Mouse (Mus musculus) stomach, embryonic 14.5 days (tissue): Measurements from ENCODE around the gene Btbd2. TPM values are rescaled to one million over a fixed set of nuclear protein-coding genes. Genes with fewer than 3 reads are reported as not detected.

Experiments used
- ATAC-seq: fragments of 200-750 bp; cut with Nextera tagmentation; 2 replicates; pipeline ENCODE4 v1.8.0; 2017; ENCODE audit warnings: low read depth, moderate TSS enrichment; ENCODE audit not compliant: insufficient number of reproducible peaks, insufficient read depth, low FRiP score
- H3K27ac ChIP-seq: fragments of 300-500 bp; sonication (generic); 2 replicates; pipeline ENCODE4 v1.5.1; 2014; ENCODE audit warnings: mild to moderate bottlenecking, low read length, moderate library complexity, mixed read lengths
- H3K27me3 ChIP-seq: fragments of 300-500 bp; sonication (generic); 2 replicates; pipeline ENCODE4 v1.6.1; 2014; ENCODE audit warnings: low read length, control low read depth, mixed read lengths; ENCODE audit not compliant: control insufficient read depth, insufficient read depth
- H3K36me3 ChIP-seq: fragments of 300-500 bp; sonication (generic); 2 replicates; pipeline ENCODE4 v1.6.1; 2014; ENCODE audit warnings: mild to moderate bottlenecking, control low read depth, low read length, moderate library complexity, mixed read lengths; ENCODE audit not compliant: control insufficient read depth, insufficient read depth
- H3K4me1 ChIP-seq: fragments of 300-500 bp; sonication (generic); 2 replicates; pipeline ENCODE4 v1.6.1; 2014; ENCODE audit warnings: low read length, control low read depth, mixed read lengths; ENCODE audit not compliant: control insufficient read depth, insufficient read depth
- H3K4me2 ChIP-seq: fragments of 300-500 bp; sonication (generic); replicated peaks from 2 replicates; pipeline ENCODE4 v1.6.1; 2014; ENCODE audit warnings: low read depth, low read length, control low read depth
- H3K4me3 ChIP-seq: fragments of 300-500 bp; sonication (generic); 2 replicates; pipeline ENCODE4 v1.5.1; 2014; ENCODE audit warnings: low read depth, low read length, control low read depth
- H3K9ac ChIP-seq: fragments of 300-500 bp; sonication (generic); replicated peaks from 2 replicates; pipeline ENCODE4 v1.6.1; 2014; ENCODE audit warnings: low read depth, mild to moderate bottlenecking, control low read depth, low read length, moderate library complexity, mixed read lengths
- H3K9me3 ChIP-seq: fragments of 300-500 bp; sonication (generic); 2 replicates; pipeline ENCODE4 v1.6.1; 2016; ENCODE audit warnings: low read depth, low read length, control low read depth; ENCODE audit not compliant: control insufficient read depth
- WGBS: fragments of 180-500 bp; shearing (Covaris S2); extraction: QIAGEN DNeasy Blood & Tissue Kit; methylation state at CpG from one replicate; pipeline ENCODE4 v1.1.7; 2014; 5-methylcytosine and 5-hydroxymethylcytosine counted together
- polyA plus RNA-seq: library from polyadenylated mRNA; unstranded; fragments of >200 nt; fragmentation: Nextera tagmentation; extraction: Ambion mirVana; gene quantifications from 2 replicates; pipeline ENCODE4 v1.2.1, GENCODE M21; 2014

Gene Btbd2
- polyA plus RNA-seq, 1 experiment from 2014 or later, result 46.3 TPM

DNA sequence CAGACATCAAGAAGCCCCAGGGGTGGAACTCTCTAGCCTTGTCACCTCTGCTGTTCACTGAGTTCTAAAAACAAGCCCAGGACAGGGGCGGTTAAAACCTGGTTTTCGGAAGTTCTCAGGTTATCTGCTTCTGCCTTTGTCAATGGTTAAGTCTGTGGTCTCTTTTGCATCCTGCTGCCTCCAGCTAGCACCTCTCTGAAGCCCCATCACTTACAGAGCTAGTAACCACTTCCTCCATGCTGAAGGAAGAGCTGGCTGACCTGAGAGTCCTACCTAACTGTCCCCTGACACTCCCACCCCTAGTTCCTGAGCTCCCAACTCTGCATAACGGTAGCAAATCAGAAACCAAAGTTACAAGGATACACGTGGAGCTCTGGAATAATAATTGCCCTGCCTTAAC is 43.9 kb upstream of the Btbd2 start:
- 36% methylated on average over 4 of the region's 4 CpGs for WGBS
- Histone ChIP-seq H3K4me2 (peak overlapping the region; percentile 59), H3K9ac (peak overlapping the region; percentile 34; the same call in 1 of the 2 replicates), H3K27ac (peak overlapping the region; percentile 58; the same call in 1 of the 2 replicates), H3K36me3 (peaks cover 11% of the 10 kb centered on the region), H3K4me1 (peaks cover 28% of the 10 kb centered on the region), H3K4me3 (peak overlapping the region; percentile 63; the same call in 1 of the 2 replicates), H3K27me3 (no peaks in the 10 kb centered on the region), H3K9me3 (no peaks in the 10 kb centered on the region)
- no peak for ATAC-seq

DNA sequence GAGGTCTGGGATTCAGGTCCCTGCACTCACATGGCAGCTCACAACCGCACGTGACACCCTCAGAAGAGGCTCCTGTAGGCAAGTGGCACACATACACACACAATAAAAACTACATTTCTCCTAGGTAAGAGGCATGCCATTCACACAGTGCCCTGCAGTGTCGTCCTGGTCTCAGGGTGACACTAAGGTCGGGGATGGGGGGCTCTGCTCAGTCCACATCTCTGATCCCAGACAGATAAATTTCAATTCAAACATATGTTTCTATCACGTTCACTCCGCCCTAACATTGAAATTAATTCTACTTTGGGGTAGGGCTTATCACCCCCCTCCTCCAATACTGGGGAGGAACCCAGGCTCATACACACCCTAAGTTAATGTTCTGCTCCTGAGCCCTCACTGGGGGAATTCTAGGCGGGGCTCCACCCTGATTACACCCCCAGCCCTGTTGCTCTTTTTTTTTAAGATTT is 43.2 kb upstream of the Btbd2 start:
- peaks cover 5% of the 10 kb centered on the region; the same call in 1 of the 2 replicates for H3K36me3 ChIP-seq
- no peak overlapping the region for H3K9ac ChIP-seq
- no peaks in the 10 kb centered on the region for H3K27me3 ChIP-seq
- no peaks in the 10 kb centered on the region for H3K9me3 ChIP-seq
- ATAC-seq, result no peak
- no peak overlapping the region for H3K4me2 ChIP-seq
- WGBS, result 81% methylated on average over 7 of the region's 7 CpGs
- H3K27ac ChIP-seq, result no peak overlapping the region
- peaks cover 28% of the 10 kb centered on the region for H3K4me1 ChIP-seq
- no peak overlapping the region for H3K4me3 ChIP-seq

DNA sequence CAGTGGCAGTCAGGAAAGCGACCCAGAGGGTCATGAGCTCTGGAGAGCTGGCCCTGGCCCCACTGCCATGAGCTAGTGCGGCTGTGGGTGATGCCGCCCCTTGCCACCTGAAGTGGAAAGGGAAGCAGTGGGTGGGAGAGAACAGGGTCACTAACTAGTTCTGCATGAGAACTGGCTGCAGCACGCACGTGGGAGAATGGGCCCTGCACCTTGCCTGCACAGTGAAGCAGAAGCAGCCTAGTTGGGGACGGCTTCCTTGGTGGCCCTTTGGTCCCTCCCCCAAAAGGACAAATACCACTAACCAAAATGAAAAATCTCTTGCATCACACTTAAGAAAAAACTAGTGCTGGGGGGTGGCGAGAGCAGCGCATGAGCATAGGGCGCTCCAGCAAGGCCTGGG is 41.7 kb upstream of the Btbd2 start:
- no peak for ATAC-seq
- Histone ChIP-seq H3K27ac (no peak overlapping the region), H3K4me3 (no peak overlapping the region), H3K9me3 (no peaks in the 10 kb centered on the region), H3K27me3 (no peaks in the 10 kb centered on the region), H3K4me2 (no peak overlapping the region), H3K9ac (no peak overlapping the region), H3K36me3 (peaks cover 4% of the 10 kb centered on the region; the same call in 1 of the 2 replicates), H3K4me1 (peaks cover 25% of the 10 kb centered on the region)
- 93% methylated on average over 9 of the region's 9 CpGs for WGBS

DNA sequence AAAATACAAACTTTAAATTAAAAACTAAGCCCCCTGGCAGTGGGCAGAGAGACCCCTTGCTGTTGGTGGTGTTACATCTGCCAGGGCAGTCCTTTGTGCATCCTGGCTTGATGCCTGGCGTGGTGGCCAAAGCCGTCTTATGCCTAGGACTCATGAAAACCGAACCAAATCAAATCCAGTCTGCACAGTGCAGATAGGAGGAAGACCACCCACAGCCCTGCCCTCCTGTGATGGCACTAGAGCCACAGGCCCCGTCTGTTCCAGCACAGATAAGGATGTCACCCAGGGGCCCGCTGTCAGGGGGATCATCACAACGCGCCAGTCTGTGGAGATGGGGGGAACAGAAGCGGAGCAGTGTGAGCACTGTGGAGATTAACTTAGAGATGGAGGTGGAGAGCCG is 40.9 kb upstream of the Btbd2 start:
- Histone ChIP-seq H3K4me1 (peaks cover 17% of the 10 kb centered on the region), H3K4me2 (no peak overlapping the region), H3K27ac (peak overlapping the region; percentile 15; the same call in 1 of the 2 replicates), H3K36me3 (peaks cover 4% of the 10 kb centered on the region; the same call in 1 of the 2 replicates), H3K9me3 (no peaks in the 10 kb centered on the region), H3K4me3 (no peak overlapping the region), H3K9ac (no peak overlapping the region), H3K27me3 (no peaks in the 10 kb centered on the region)
- ATAC-seq, result no peak
- WGBS, result 79% methylated on average over 9 of the region's 9 CpGs

DNA sequence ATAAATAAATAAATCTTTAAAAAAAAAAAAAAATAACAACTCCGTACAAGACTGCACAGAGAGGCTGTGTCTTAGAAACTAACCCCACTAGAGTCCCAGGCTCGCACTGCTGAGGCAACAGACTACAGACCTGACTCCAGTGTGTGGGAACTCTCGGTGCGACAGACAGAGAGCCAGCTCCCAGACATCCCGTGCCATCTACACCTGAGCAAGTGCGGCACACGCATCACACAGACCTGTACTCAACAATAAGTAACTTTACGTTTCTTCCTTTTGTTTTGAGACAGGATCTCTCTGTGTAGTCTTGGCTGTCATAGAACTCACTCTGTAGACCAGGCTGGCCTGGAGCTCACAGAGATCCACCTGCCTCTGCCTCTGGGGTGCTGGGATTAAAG is 40.5 kb upstream of the Btbd2 start:
- 91% methylated on average over 8 of the region's 8 CpGs for WGBS
- H3K9ac ChIP-seq, result no peak overlapping the region
- H3K27ac ChIP-seq, result no peak overlapping the region; the same call in 1 of the 2 replicates
- H3K4me1 ChIP-seq, result peaks cover 17% of the 10 kb centered on the region
- no peak overlapping the region for H3K4me2 ChIP-seq
- no peaks in the 10 kb centered on the region for H3K9me3 ChIP-seq
- no peak overlapping the region for H3K4me3 ChIP-seq
- peaks cover 4% of the 10 kb centered on the region; the same call in 1 of the 2 replicates for H3K36me3 ChIP-seq
- no peaks in the 10 kb centered on the region for H3K27me3 ChIP-seq
- no peak for ATAC-seq

DNA sequence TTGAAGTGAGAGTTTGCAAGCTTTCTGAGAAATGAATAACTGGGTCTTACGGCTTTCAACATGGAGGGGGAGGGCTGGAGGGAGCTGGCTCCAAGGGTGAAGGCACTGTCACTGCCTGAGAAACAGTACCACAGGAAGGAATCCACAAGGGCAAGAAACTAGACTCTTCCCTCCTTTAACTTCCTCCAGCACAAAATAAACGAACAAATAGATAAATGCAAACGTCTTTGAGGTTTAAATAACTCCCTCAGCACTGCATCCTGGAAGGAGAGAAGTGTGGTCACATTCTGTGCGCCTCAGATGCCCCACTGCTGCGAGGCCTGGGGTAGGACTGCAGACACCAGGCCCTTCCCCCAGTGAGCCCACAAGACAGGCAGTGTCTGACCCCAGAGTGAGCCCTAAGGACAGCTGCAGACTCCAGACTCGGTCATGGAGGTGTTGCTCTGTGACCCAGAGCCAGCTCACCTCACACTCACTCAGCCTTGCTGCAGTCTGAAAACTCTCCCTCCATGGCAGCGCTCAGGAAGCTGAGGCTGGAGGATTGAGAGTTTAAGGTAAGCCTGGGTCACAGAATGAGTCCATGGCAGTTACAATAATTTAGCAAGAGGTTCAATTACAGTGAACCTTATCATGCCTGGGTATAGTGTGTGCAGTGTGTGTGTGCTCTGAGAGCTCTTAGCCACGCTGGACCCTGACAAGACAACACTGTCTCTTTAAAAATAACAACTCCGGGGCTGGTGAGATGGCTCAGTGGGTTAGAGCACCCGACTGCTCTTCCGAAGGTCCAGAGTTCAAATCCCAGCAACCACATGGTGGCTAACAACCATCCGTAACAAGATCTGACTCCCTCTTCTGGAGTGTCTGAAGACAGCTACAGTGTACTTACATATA is 39.9 kb upstream of the Btbd2 start:
- no peak overlapping the region for H3K9ac ChIP-seq
- no peaks in the 10 kb centered on the region for H3K9me3 ChIP-seq
- H3K4me2 ChIP-seq, result no peak overlapping the region
- H3K36me3 ChIP-seq, result peaks cover 4% of the 10 kb centered on the region; the same call in 1 of the 2 replicates
- ATAC-seq, result no peak
- peaks cover 17% of the 10 kb centered on the region for H3K4me1 ChIP-seq
- H3K27ac ChIP-seq, result peak overlapping the region; percentile 59; the same call in 1 of the 2 replicates
- no peaks in the 10 kb centered on the region for H3K27me3 ChIP-seq
- WGBS, result 58% methylated on average over 11 of the region's 12 CpGs
- H3K4me3 ChIP-seq, result no peak overlapping the region

DNA sequence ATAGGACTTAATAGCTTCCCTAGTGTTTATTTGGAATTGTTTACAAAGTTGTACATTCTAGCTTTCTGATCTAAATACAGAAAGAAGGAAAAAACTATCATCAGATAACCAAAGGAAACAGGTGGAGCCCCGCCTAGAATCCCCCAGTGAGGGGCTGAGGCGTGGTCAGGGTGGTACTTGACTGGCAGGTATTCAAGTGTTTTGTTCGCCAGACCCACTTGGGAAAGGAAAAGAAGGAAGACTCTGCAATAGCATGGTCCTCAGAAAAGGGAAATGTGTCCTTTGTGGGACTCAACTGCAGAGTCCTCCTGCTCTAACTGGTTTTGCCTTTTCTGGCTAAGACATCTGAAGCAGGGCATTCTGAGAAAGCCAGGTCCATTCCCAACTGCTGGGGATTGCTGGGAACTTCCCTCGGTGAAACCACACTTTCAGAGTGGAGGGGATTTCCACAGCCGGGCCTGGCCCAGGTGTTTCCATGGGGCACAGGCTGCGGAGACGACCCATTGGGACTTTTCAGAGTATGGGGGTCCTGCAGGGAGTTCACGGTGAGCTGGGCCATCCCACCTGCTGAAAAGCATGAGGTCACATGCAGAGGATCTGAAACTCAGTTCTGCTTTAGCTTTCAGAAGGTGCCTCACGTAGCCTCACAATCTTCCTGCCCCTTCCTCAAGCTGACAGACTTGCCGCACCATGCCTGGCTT is 39.1 kb upstream of the Btbd2 start:
- Histone ChIP-seq H3K9ac (no peak overlapping the region), H3K36me3 (peaks cover 7% of the 10 kb centered on the region), H3K27me3 (no peaks in the 10 kb centered on the region), H3K27ac (peak overlapping the region; percentile 59; the same call in 1 of the 2 replicates), H3K9me3 (no peaks in the 10 kb centered on the region), H3K4me1 (peaks cover 15% of the 10 kb centered on the region), H3K4me3 (no peak overlapping the region), H3K4me2 (no peak overlapping the region)
- no peak for ATAC-seq
- 57% methylated on average over 10 of the region's 10 CpGs for WGBS

DNA sequence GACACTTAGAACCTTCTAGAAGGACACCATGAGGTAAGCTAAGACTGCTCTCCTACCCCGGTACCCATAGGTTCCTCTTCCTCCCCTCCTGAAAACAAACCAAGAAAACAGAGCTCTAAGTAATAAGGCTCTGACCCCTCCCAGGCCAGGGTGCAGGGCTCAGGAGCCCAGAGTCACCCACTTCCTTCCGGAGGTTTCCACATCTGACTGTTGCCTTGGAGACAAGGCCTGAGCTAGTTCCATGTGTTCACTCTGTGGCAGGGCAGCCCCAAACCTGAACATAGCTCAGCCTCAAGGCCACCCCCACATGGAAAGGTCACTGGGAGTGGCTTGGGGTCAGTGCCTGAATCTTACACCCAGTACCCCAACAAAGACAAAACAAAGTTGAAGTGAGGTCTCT is 38.3 kb upstream of the Btbd2 start:
- 65% methylated on average over 2 of the region's 2 CpGs for WGBS
- peaks cover 13% of the 10 kb centered on the region for H3K36me3 ChIP-seq
- no peak overlapping the region for H3K4me3 ChIP-seq
- H3K27me3 ChIP-seq, result no peaks in the 10 kb centered on the region
- peak overlapping the region; percentile 21; the same call in 1 of the 2 replicates for H3K27ac ChIP-seq
- no peak overlapping the region for H3K4me2 ChIP-seq
- no peak overlapping the region for H3K9ac ChIP-seq
- ATAC-seq, result no peak
- no peaks in the 10 kb centered on the region for H3K9me3 ChIP-seq
- peaks cover 8% of the 10 kb centered on the region for H3K4me1 ChIP-seq
